Mouse (Mus musculus) midbrain, embryonic 14.5 days (tissue): ENCODE data around the gene Nlrx1. TPM values are rescaled to one million over a fixed set of nuclear protein-coding genes. Genes with fewer than 3 reads are reported as not detected.

ENCODE experiments used
- ATAC-seq: fragments of 200-750 bp; cut with Nextera tagmentation; 2 replicates; pipeline ENCODE4 v1.8.0; 2017; ENCODE audit warnings: moderate number of reproducible peaks, moderate library complexity; ENCODE audit not compliant: low FRiP score, low TSS enrichment
- DNase-seq: peaks from one replicate; pipeline ENCODE4 v3.0.0-alpha.2; 2015
- H3K27ac ChIP-seq: fragments of 300-500 bp; sonication (generic); replicated peaks from 2 replicates; pipeline ENCODE4 v1.5.1; 2014; ENCODE audit warnings: mild to moderate bottlenecking, low read depth, low read length, moderate library complexity
- H3K27me3 ChIP-seq: fragments of 300-500 bp; sonication (generic); 2 replicates; pipeline ENCODE4 v1.6.1; 2014; ENCODE audit warnings: low read length, control low read depth, mixed read lengths; ENCODE audit not compliant: control insufficient read depth, insufficient read depth
- H3K36me3 ChIP-seq: fragments of 300-500 bp; sonication (generic); 2 replicates; pipeline ENCODE4 v1.6.1; 2014; ENCODE audit warnings: low read length, control low read depth; ENCODE audit not compliant: control insufficient read depth, insufficient read depth
- H3K4me1 ChIP-seq: fragments of 300-500 bp; sonication (generic); 2 replicates; pipeline ENCODE4 v1.6.1; 2014; ENCODE audit warnings: mild to moderate bottlenecking, antibody characterized with exemption, low read length, control low read depth; ENCODE audit not compliant: control insufficient read depth, insufficient read depth
- H3K4me2 ChIP-seq: fragments of 300-500 bp; sonication (generic); 2 replicates; pipeline ENCODE4 v1.6.1; 2014; ENCODE audit warnings: mild to moderate bottlenecking, low read length, moderate library complexity
- H3K4me3 ChIP-seq: fragments of 300-500 bp; sonication (generic); replicated peaks from 2 replicates; pipeline ENCODE4 v1.5.1; 2014; ENCODE audit warnings: low read depth, low read length
- H3K9ac ChIP-seq: fragments of 300-500 bp; sonication (generic); replicated peaks from 2 replicates; pipeline ENCODE4 v1.6.1; 2014; ENCODE audit warnings: mild to moderate bottlenecking, low read length, moderate library complexity
- H3K9me3 ChIP-seq: fragments of 300-500 bp; sonication (generic); 2 replicates; pipeline ENCODE4 v1.6.1; 2016; ENCODE audit warnings: low read length, control low read depth, mixed read lengths; ENCODE audit not compliant: control insufficient read depth
- WGBS: fragments of 180-500 bp; shearing (Covaris S2); extraction: QIAGEN DNeasy Blood & Tissue Kit; methylation state at CpG from one replicate; pipeline ENCODE4 v1.1.7; 2014; 5-methylcytosine and 5-hydroxymethylcytosine counted together
- polyA plus RNA-seq: library from polyadenylated mRNA; unstranded; fragments of >200 nt; fragmentation: Nextera tagmentation; extraction: Ambion mirVana; gene quantifications from 2 replicates; pipeline ENCODE4 v1.2.1, GENCODE M21; 2014

Nlrx1 gene
- polyA plus RNA-seq, 1 experiment from 2014 or later: 3.9 TPM

DNA sequence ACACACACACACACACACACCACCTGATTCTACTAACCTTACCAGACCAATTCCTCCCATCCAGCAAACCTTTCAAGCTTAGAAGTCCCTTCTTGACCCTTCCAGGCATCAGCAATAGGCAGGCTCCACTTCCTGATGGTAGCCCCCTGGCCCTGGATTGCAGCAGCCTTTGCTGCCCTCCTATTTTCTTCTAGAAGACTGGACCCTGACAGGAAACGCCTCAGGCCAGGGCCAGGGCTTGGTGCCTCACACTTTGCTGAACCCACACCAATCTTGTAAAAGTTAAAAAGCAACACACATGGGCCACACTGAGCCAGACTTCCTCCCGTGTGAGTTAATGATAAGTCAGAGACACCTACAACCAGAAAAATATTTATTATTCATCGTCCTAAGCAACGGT lies 31.3 kb downstream of the Nlrx1 start:
- ATAC-seq (no peak), DNase-seq (no peak)
- no peak overlapping the region for H3K9ac ChIP-seq
- no peaks in the 10 kb centered on the region for H3K36me3 ChIP-seq
- 79% methylated on average over 4 of the region's 4 CpGs for WGBS
- H3K9me3 ChIP-seq: no peaks in the 10 kb centered on the region
- no peaks in the 10 kb centered on the region for H3K27me3 ChIP-seq
- H3K4me1 ChIP-seq: peaks cover 7% of the 10 kb centered on the region
- H3K4me2 ChIP-seq: no peak overlapping the region
- H3K27ac ChIP-seq: no peak overlapping the region
- no peak overlapping the region for H3K4me3 ChIP-seq

DNA sequence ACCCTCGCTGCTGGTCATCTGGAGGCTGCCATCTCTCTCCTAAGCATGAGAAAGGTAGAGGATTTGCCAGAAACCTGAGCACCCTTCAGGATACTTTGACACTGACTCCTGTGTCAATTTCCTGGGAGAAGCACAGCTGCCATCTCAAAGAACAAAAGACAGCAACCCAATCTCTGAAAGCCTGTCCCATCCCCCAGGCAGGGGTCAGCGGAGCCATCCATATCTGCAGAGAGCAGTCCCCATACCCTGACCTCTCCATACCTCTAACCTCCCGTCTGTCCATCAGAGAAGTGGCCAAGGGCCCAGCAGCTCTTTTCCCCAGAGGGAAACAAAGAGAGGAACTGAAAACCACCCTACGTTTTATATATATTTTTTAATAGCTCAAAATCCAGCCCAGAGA lies 31.8 kb downstream of the Nlrx1 start:
- Histone ChIP-seq H3K4me1 (peaks cover 12% of the 10 kb centered on the region), H3K4me2 (no peak overlapping the region), H3K9me3 (no peaks in the 10 kb centered on the region), H3K9ac (no peak overlapping the region), H3K36me3 (no peaks in the 10 kb centered on the region), H3K27me3 (no peaks in the 10 kb centered on the region), H3K4me3 (no peak overlapping the region), H3K27ac (no peak overlapping the region)
- WGBS: 63% methylated on average over 4 of the region's 4 CpGs
- DNase-seq (no peak), ATAC-seq (no peak)

DNA sequence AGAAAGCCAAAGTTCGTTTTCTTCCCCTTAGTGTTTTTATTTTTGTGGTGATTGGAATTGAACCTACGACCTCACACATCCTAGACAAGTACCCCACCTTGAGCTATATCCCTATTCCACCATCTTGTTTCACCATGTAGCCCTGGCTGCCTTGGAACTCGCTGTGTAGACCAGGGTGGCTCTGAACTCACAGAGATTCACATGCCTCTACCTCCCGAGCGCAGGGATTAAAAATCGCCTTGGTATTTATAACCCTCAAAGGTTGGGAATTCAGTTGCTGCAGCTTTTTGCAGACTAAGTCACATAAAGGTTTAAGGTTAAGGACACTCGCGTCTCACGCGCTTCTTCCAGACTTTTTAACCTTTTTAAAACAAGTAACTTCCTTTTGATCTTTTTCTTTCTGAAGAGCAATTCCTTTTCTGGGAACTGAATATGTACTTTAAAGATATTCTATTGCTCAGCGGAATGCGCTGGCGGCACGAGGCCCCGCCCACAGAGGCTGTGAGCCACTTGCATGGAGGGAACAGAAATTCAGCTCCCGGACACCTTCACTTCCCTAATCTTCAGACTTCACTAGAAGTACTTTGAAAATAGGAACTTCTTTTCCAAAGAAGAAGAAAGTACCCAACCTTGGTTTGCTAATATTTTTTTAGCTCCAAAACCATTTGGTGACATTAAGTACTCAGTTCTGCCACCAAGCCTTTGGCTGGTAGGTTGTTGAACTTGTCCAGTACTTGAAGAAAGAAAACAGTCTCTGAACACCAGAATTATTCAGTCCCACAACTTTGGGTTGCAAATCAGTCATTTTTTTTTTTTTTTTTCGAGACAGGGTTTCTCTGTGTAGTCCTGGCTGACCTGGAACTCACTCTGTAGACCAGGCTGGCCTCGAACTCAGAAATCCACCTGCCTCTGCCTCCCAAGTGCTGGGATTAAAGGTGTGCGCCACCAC lies 33.6 kb downstream of the Nlrx1 start:
- Histone ChIP-seq H3K4me3 (peak overlapping the region; percentile 84), H3K4me1 (peaks cover 14% of the 10 kb centered on the region), H3K4me2 (peak overlapping the region; percentile 41), H3K36me3 (no peaks in the 10 kb centered on the region), H3K9me3 (no peaks in the 10 kb centered on the region), H3K27me3 (no peaks in the 10 kb centered on the region), H3K9ac (no peak overlapping the region), H3K27ac (no peak overlapping the region)
- no peak for ATAC-seq
- DNase-seq: peak; percentile 31
- WGBS: 29% methylated on average over 19 of the region's 19 CpGs

DNA sequence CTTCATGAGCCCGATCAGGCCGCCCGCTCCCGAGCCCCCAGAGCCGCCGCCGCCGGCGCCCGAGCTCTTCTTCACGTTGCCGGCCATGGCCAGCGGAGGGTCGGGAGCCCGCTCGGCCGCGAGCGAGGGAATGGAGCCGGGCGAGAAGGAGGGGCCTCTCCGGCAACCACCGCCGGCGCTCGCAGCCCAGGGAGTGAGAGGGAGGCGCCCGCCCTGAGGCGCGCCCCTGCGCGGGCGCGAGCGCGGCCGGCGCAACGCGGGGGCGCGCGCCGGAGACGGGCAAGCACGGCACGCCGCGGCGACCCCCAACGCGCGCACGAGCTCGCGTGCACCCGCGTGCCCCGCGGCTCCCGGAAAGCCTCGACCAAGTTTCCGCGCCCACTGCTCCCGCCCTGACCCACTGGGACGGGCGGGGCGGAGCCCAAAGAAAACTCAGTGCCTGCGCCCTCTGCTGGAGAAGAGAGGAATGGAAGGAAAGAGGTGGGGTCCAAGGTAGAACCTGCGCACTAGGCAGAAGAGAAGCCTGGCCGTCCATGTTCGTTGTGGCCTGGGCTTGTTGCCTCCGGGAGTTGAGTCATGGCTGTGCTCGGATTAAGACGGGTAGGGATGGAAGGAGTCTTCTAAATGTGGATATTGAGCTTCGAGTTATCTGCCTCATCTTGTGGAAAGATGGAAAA lies 34.5 kb downstream of the Nlrx1 start, which contains the start of gene Cbl:
TSS of gene Cbl (minus strand) at position 248 of the 677 bp plus-strand sequence.
- peak within 1 kb of the TSS; percentile 81 for H3K4me2 ChIP-seq
- H3K9ac ChIP-seq: peak within 1 kb of the TSS; percentile 90
- peak within 1 kb of the TSS; percentile 96 for H3K27ac ChIP-seq
- WGBS: under 1% methylated on average over 70 of the region's 76 CpGs
- H3K27me3 ChIP-seq: no peaks in the 10 kb centered on the region
- peak; percentile 100 for DNase-seq
- peak; percentile 94 for ATAC-seq
- peak within 1 kb of the TSS; percentile 84 for H3K4me3 ChIP-seq
- H3K9me3 ChIP-seq: no peaks in the 10 kb centered on the region
- no peaks in the 10 kb centered on the region for H3K36me3 ChIP-seq
- peaks cover 14% of the 10 kb centered on the region for H3K4me1 ChIP-seq

DNA sequence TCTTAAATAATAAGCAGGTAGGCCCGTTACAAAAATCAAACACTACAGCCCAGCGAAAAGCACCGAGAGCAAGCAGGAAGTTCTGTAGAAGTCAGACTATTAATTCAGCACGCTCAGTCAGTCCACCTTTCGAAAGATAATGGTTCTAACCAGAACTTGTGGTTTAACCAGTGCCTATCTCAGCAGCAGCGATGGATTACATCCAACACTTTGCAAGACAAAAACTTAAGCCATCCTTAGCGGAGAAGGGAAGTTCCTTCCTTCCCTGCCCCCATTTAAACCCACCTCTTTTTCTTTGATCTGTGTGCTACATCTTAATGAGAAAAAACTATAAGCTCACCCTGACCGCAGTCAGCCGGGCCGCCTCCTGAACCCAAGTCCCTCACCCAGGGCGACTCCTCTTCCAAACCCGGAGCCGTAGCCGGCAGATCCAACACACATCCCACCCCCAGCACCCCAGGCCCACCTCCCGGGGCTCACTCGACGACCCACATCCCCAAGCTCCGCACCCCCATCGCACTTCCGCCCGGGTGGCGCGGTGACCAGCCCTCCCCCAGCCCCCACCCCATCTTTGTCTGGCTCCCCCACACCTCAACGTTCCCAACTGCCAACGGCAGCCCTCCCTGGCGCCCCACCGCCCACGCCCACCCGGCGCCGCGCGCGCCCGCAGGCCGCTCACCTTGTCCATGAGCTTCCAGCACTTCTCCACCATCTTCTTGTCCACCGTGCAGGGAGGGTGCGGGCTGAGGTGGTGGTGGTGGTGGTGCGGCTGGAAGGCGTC lies 35.2 kb downstream of the Nlrx1 start:
- peak; percentile 84 for ATAC-seq

DNA sequence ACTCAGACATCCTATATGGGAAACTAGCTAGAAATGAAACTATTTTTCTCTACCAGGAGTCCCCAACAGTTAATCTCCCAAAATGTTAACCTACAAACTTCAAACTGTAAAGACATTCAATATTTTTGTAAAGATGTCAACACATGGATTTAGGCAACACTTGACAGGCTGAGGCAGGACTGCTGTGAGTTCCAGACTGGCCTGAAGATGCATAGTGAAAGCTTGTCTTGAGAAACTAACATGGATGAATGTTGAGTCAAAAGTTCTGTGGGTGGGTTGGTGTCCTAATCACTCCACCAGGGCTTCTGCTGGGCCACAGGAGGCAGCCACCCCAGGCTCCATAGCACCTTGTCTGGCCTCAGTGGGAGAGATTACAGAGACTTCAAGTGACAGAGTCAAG lies 36.8 kb downstream of the Nlrx1 start:
- H3K9ac ChIP-seq: no peak overlapping the region
- ATAC-seq (no peak), DNase-seq (no peak)
- no peaks in the 10 kb centered on the region for H3K27me3 ChIP-seq
- peak overlapping the region; percentile 81 for H3K4me2 ChIP-seq
- peaks cover 14% of the 10 kb centered on the region for H3K4me1 ChIP-seq
- H3K27ac ChIP-seq: no peak overlapping the region
- no peaks in the 10 kb centered on the region for H3K9me3 ChIP-seq
- 0 out of 2 replicates have a peak overlapping the region, but pooled peaks have one; percentile 84 for H3K4me3 ChIP-seq
- H3K36me3 ChIP-seq: no peaks in the 10 kb centered on the region

More for the DNA sequence above, 35.2 kb downstream of the Nlrx1 start:
- H3K9ac ChIP-seq: peak overlapping the region; percentile 90
- WGBS: under 1% methylated on average over 40 of the region's 40 CpGs
- no peaks in the 10 kb centered on the region for H3K27me3 ChIP-seq
- no peaks in the 10 kb centered on the region for H3K9me3 ChIP-seq
- H3K27ac ChIP-seq: peak overlapping the region; percentile 96
- H3K4me1 ChIP-seq: peaks cover 14% of the 10 kb centered on the region
- peak overlapping the region; percentile 81 for H3K4me2 ChIP-seq
- H3K36me3 ChIP-seq: no peaks in the 10 kb centered on the region
- H3K4me3 ChIP-seq: peak overlapping the region; percentile 84
- no peak for DNase-seq

DNA sequence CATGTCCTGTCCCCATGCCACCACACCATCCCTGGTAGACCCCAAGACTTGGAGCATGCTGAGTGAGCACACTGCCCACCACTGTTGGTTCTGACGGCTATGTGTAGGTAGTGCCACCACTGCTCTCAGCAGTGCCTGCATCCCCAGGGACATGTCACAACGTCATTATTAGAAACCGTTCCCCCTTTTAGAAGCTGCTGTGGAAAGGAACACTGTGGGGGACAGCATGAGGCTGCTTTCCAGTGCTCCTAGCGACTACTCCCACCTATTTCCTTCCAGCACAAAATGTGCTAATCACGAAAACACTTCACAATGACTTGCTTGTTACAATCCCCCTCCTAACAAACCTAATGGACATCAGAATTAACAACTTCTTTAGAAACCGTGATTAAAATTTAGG lies 42.4 kb downstream of the Nlrx1 start:
- no peak overlapping the region for H3K4me2 ChIP-seq
- no peaks in the 10 kb centered on the region for H3K4me1 ChIP-seq
- H3K36me3 ChIP-seq: no peaks in the 10 kb centered on the region
- no peak overlapping the region for H3K27ac ChIP-seq
- DNase-seq: no peak
- H3K27me3 ChIP-seq: no peaks in the 10 kb centered on the region
- no peaks in the 10 kb centered on the region for H3K9me3 ChIP-seq
- no peak overlapping the region for H3K4me3 ChIP-seq
- WGBS: 65% methylated on average over 6 of the region's 6 CpGs
- H3K9ac ChIP-seq: no peak overlapping the region
- ATAC-seq: no peak

DNA sequence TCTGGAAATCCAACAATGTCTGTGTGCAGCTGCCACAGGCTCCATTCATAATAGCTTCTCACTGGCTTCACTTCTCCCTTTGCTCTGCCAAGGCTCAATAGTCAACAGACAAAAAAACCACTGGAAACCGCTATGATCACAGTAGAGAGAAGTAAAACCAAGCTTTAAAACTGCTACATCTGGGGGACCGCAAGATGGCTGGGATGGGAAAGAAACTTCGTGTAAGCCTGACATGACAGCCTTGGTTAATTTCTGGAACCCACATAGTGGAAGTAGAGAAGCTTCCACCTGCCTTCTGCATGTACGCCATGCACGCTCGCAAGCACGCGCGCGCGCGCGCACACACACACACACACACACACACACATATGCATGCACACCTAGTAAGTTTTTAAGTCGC lies 54.9 kb downstream of the Nlrx1 start:
- Histone ChIP-seq H3K4me3 (no peak overlapping the region), H3K27ac (no peak overlapping the region), H3K9me3 (no peaks in the 10 kb centered on the region; the same call in 1 of the 2 replicates), H3K4me2 (no peak overlapping the region), H3K36me3 (no peaks in the 10 kb centered on the region; the same call in 1 of the 2 replicates), H3K4me1 (no peaks in the 10 kb centered on the region), H3K27me3 (no peaks in the 10 kb centered on the region), H3K9ac (no peak overlapping the region)
- no peak for DNase-seq
- 97% methylated on average over 14 of the region's 14 CpGs for WGBS
- no peak for ATAC-seq
